Mouse (Mus musculus) neural tube, embryonic 12.5 days (tissue): ENCODE measurements around the gene Fbln7. TPM values are rescaled to one million over a fixed set of nuclear protein-coding genes. Genes with fewer than 3 reads are reported as not detected.

Experiments used
- ATAC-seq: fragments of 200-750 bp; cut with Nextera tagmentation; 2 replicates; pipeline ENCODE4 v1.8.0; 2017; ENCODE audit warnings: low read depth, mild to moderate bottlenecking, moderate TSS enrichment, moderate library complexity; ENCODE audit not compliant: low FRiP score
- H3K27ac ChIP-seq: fragments of 300-500 bp; sonication (generic); 2 replicates; pipeline ENCODE4 v1.5.1; 2016
- H3K27me3 ChIP-seq: fragments of 300-500 bp; sonication (generic); replicated peaks from 2 replicates; pipeline ENCODE4 v1.6.1; 2016; ENCODE audit warnings: mild to moderate bottlenecking
- H3K36me3 ChIP-seq: fragments of 300-500 bp; sonication (generic); 2 replicates; pipeline ENCODE4 v1.6.1; 2016; ENCODE audit warnings: mild to moderate bottlenecking
- H3K4me1 ChIP-seq: fragments of 300-500 bp; sonication (generic); 2 replicates; pipeline ENCODE4 v1.6.1; 2016
- H3K4me2 ChIP-seq: fragments of 300-500 bp; sonication (generic); replicated peaks from 2 replicates; pipeline ENCODE4 v1.6.1; 2016; ENCODE audit warnings: mild to moderate bottlenecking
- H3K4me3 ChIP-seq: fragments of 300-500 bp; sonication (generic); 2 replicates; pipeline ENCODE4 v1.5.1; 2016
- H3K9ac ChIP-seq: fragments of 300-500 bp; sonication (generic); 2 replicates; pipeline ENCODE4 v1.6.1; 2016; ENCODE audit warnings: mild to moderate bottlenecking
- H3K9me3 ChIP-seq: fragments of 300-500 bp; sonication (generic); 2 replicates; pipeline ENCODE4 v1.6.1; 2016; ENCODE audit warnings: mild to moderate bottlenecking
- WGBS: fragments of 180-500 bp; shearing (Covaris S2); methylation state at CpG from one replicate; pipeline ENCODE4 v1.1.7; 2016; 5-methylcytosine and 5-hydroxymethylcytosine counted together
- polyA plus RNA-seq: library from polyadenylated mRNA; unstranded; fragments of >200 nt; fragmentation: Nextera tagmentation; extraction: Ambion mirVana; gene quantifications from 2 replicates; pipeline ENCODE4 v1.2.1, GENCODE M21; 2016

Fbln7 gene
- 1.3 and 1.4 TPM in 2 replicates for polyA plus RNA-seq

GRCm38 (mm10) chr2:128862636-128863035, at the start of gene Fbln7:
TSS of gene Fbln7 (plus strand) at chr2:128862981.
- Histone ChIP-seq H3K4me2 (peak within 1 kb of the TSS; percentile 90), H3K36me3 (no peaks in the 10 kb centered on the region), H3K27me3 (peaks cover 5% of the 10 kb centered on the region; the same call in 1 of the 2 replicates), H3K9ac (peak within 1 kb of the TSS; percentile 48), H3K27ac (no peak within 1 kb of the TSS), H3K9me3 (no peaks in the 10 kb centered on the region), H3K4me1 (peaks cover 7% of the 10 kb centered on the region), H3K4me3 (peak within 1 kb of the TSS; percentile 44)
- ATAC-seq: no peak
- WGBS: 91% methylated on average over 9 of the region's 9 CpGs

- Histone ChIP-seq H3K36me3 (no peaks in the 10 kb centered on the region), H3K9ac (no peak overlapping the region), H3K4me1 (peaks cover 8% of the 10 kb centered on the region; the same call in 1 of the 2 replicates), H3K27ac (no peak overlapping the region), H3K9me3 (no peaks in the 10 kb centered on the region), H3K27me3 (no peaks in the 10 kb centered on the region), H3K4me2 (no peak overlapping the region), H3K4me3 (no peak overlapping the region)
- ATAC-seq: no peak
- 74% methylated on average over 1 of the region's 1 CpGs for WGBS
Observed at GRCm38 (mm10) chr2:128816311-128816710, 46.5 kb upstream of the Fbln7 start.

- Histone ChIP-seq H3K4me2 (peak overlapping the region; percentile 79), H3K4me1 (peaks cover 8% of the 10 kb centered on the region; the same call in 1 of the 2 replicates), H3K27me3 (no peaks in the 10 kb centered on the region), H3K9ac (no peak overlapping the region), H3K4me3 (no peak overlapping the region), H3K9me3 (no peaks in the 10 kb centered on the region), H3K36me3 (no peaks in the 10 kb centered on the region), H3K27ac (no peak overlapping the region)
- no peak for ATAC-seq
- WGBS: 44% methylated on average over 6 of the region's 6 CpGs
Observed at GRCm38 (mm10) chr2:128816916-128817315, 45.9 kb upstream of the Fbln7 start.

GRCm38 (mm10) chr2:128817387-128817785, 45.4 kb upstream of the Fbln7 start:
- H3K27ac ChIP-seq: peak overlapping the region; percentile 60; the same call in 1 of the 2 replicates
- peak; percentile 59; the same call in 1 of the 2 replicates for ATAC-seq

GRCm38 (mm10) chr2:128817786-128818681, 44.7 kb upstream of the Fbln7 start, which contains the start of gene Tmem87b:
TSS of gene Tmem87b (plus strand) at chr2:128818118.
- ATAC-seq: peak; percentile 90
- WGBS: under 1% methylated on average over 59 of the region's 59 CpGs
- Histone ChIP-seq H3K9me3 (no peaks in the 10 kb centered on the region), H3K9ac (peak within 1 kb of the TSS; percentile 86), H3K4me1 (peaks cover 8% of the 10 kb centered on the region; the same call in 1 of the 2 replicates), H3K27me3 (no peaks in the 10 kb centered on the region), H3K27ac (peak within 1 kb of the TSS; percentile 95), H3K4me2 (peak within 1 kb of the TSS; percentile 79), H3K4me3 (peak within 1 kb of the TSS; percentile 89), H3K36me3 (no peaks in the 10 kb centered on the region)

More at GRCm38 (mm10) chr2:128817387-128817785, 45.4 kb upstream of the Fbln7 start:
- 2% methylated on average over 7 of the region's 7 CpGs for WGBS
- Histone ChIP-seq H3K36me3 (no peaks in the 10 kb centered on the region), H3K9ac (no peak overlapping the region), H3K9me3 (no peaks in the 10 kb centered on the region), H3K4me3 (peak overlapping the region; percentile 89), H3K27me3 (no peaks in the 10 kb centered on the region), H3K4me2 (peak overlapping the region; percentile 79), H3K4me1 (peaks cover 8% of the 10 kb centered on the region; the same call in 1 of the 2 replicates)

- H3K4me1 ChIP-seq: peaks cover 8% of the 10 kb centered on the region; the same call in 1 of the 2 replicates
- peak overlapping the region; percentile 95; the same call in 1 of the 2 replicates for H3K27ac ChIP-seq
- no peaks in the 10 kb centered on the region for H3K27me3 ChIP-seq
- peak overlapping the region; percentile 89 for H3K4me3 ChIP-seq
- H3K9me3 ChIP-seq: no peaks in the 10 kb centered on the region
- 22% methylated on average over 14 of the region's 14 CpGs for WGBS
- ATAC-seq: 0 out of 2 replicates have a peak, but pooled peaks have one; percentile 1
- H3K4me2 ChIP-seq: peak overlapping the region; percentile 79
- H3K9ac ChIP-seq: peak overlapping the region; percentile 86
- H3K36me3 ChIP-seq: no peaks in the 10 kb centered on the region
Observed at GRCm38 (mm10) chr2:128818956-128819643, 43.7 kb upstream of the Fbln7 start.

- Histone ChIP-seq H3K27me3 (no peaks in the 10 kb centered on the region), H3K4me3 (no peak overlapping the region), H3K4me2 (no peak overlapping the region), H3K36me3 (peaks cover 4% of the 10 kb centered on the region; the same call in 1 of the 2 replicates), H3K9ac (no peak overlapping the region), H3K27ac (no peak overlapping the region), H3K4me1 (peaks cover 8% of the 10 kb centered on the region; the same call in 1 of the 2 replicates), H3K9me3 (no peaks in the 10 kb centered on the region)
- WGBS: 81% methylated on average over 2 of the region's 2 CpGs
- no peak for ATAC-seq
Observed at GRCm38 (mm10) chr2:128820631-128821030, 42.1 kb upstream of the Fbln7 start.

GRCm38 (mm10) chr2:128823893-128824292, 38.9 kb upstream of the Fbln7 start:
- ATAC-seq: no peak
- no peaks in the 10 kb centered on the region for H3K9me3 ChIP-seq

GRCm38 (mm10) chr2:128827787-128828186, 35.0 kb upstream of the Fbln7 start:
- Histone ChIP-seq H3K4me2 (no peak overlapping the region), H3K4me3 (no peak overlapping the region), H3K4me1 (no peaks in the 10 kb centered on the region), H3K9me3 (no peaks in the 10 kb centered on the region), H3K27ac (no peak overlapping the region), H3K36me3 (peaks cover 40% of the 10 kb centered on the region), H3K9ac (no peak overlapping the region), H3K27me3 (no peaks in the 10 kb centered on the region)
- no peak for ATAC-seq
- WGBS: 95% methylated on average over 1 of the region's 1 CpGs

More at GRCm38 (mm10) chr2:128823893-128824292, 38.9 kb upstream of the Fbln7 start:
- Histone ChIP-seq H3K4me1 (peaks cover 7% of the 10 kb centered on the region; the same call in 1 of the 2 replicates), H3K4me3 (no peak overlapping the region), H3K4me2 (no peak overlapping the region), H3K27ac (no peak overlapping the region), H3K9ac (no peak overlapping the region), H3K36me3 (peaks cover 13% of the 10 kb centered on the region), H3K27me3 (no peaks in the 10 kb centered on the region)
- 90% methylated on average over 5 of the region's 5 CpGs for WGBS

GRCm38 (mm10) chr2:128832611-128833010, 30.2 kb upstream of the Fbln7 start:
- Histone ChIP-seq H3K27me3 (no peaks in the 10 kb centered on the region), H3K9me3 (no peaks in the 10 kb centered on the region), H3K36me3 (peaks cover 76% of the 10 kb centered on the region), H3K27ac (no peak overlapping the region), H3K4me2 (no peak overlapping the region), H3K4me1 (no peaks in the 10 kb centered on the region), H3K9ac (no peak overlapping the region), H3K4me3 (no peak overlapping the region)
- 92% methylated on average over 3 of the region's 3 CpGs for WGBS
- no peak for ATAC-seq

GRCm38 (mm10) chr2:128833035-128833434, 29.7 kb upstream of the Fbln7 start:
- ATAC-seq: no peak
- peaks cover 79% of the 10 kb centered on the region for H3K36me3 ChIP-seq
- no peaks in the 10 kb centered on the region for H3K9me3 ChIP-seq
- H3K9ac ChIP-seq: no peak overlapping the region
- no peak overlapping the region for H3K27ac ChIP-seq
- H3K27me3 ChIP-seq: no peaks in the 10 kb centered on the region
- no peak overlapping the region for H3K4me2 ChIP-seq
- 96% methylated on average over 2 of the region's 2 CpGs for WGBS
- H3K4me1 ChIP-seq: no peaks in the 10 kb centered on the region
- H3K4me3 ChIP-seq: no peak overlapping the region

GRCm38 (mm10) chr2:128833435-128833834, 29.3 kb upstream of the Fbln7 start:
- H3K4me1 ChIP-seq: no peaks in the 10 kb centered on the region

More at GRCm38 (mm10) chr2:128833435-128833834, 29.3 kb upstream of the Fbln7 start:
- WGBS: 97% methylated on average over 2 of the region's 2 CpGs
- no peak for ATAC-seq
- Histone ChIP-seq H3K36me3 (peaks cover 80% of the 10 kb centered on the region), H3K27ac (no peak overlapping the region), H3K27me3 (no peaks in the 10 kb centered on the region), H3K4me3 (no peak overlapping the region), H3K9ac (no peak overlapping the region), H3K9me3 (no peaks in the 10 kb centered on the region), H3K4me2 (no peak overlapping the region)
